Mouse (Mus musculus): Measurements from ENCODE around the gene Mycl. TPM values are rescaled to one million over a fixed set of nuclear protein-coding genes. Genes with fewer than 3 reads are reported as not detected.

The Mycl gene
- polyA plus RNA-seq, 1 experiment: 7.1 TPM

- H3K4me1 ChIP-seq (ENCODE audit: control insufficient read depth, insufficient read depth, insufficient read length, low read length): peaks cover 40% of the 10 kb centered on the region
- no peak overlapping the region for H3K27ac ChIP-seq (ENCODE audit: insufficient read depth, low read depth, low read length)
- H3K27me3 ChIP-seq (ENCODE audit: control insufficient read depth, insufficient read depth, low read length): no peaks in the 10 kb centered on the region; the same call in 1 of the 2 replicates
- no peak overlapping the region for H3K4me3 ChIP-seq (ENCODE audit: low read depth, low read length)
- H3K36me3 ChIP-seq (ENCODE audit: control insufficient read depth, insufficient read depth, low read length): peaks cover 12% of the 10 kb centered on the region
- 85% methylated on average over 6 of the region's 6 CpGs for WGBS
- TF ChIP-seq CTCF (IDR thresholded peaks at IDR 0.05; ENCODE audit: extremely low read depth, insufficient read length, insufficient replicate concordance, low read depth, low read length) (no peak), POLR2A (IDR thresholded peaks at IDR 0.05; ENCODE audit: low read depth, low read length) (no peak)
Measured at GRCm38 (mm10) chr4:122958491-122959031, 36.9 kb upstream of the Mycl start.

GRCm38 (mm10) chr4:122959816-122960215 is 35.6 kb upstream of the Mycl start:
- Histone ChIP-seq H3K27ac (ENCODE audit: insufficient read depth, low read depth, low read length) (no peak overlapping the region), H3K36me3 (ENCODE audit: control insufficient read depth, insufficient read depth, low read length) (peaks cover 11% of the 10 kb centered on the region), H3K27me3 (ENCODE audit: control insufficient read depth, insufficient read depth, low read length) (no peaks in the 10 kb centered on the region; the same call in 1 of the 2 replicates), H3K4me3 (ENCODE audit: low read depth, low read length) (peak overlapping the region; percentile 74), H3K4me1 (ENCODE audit: control insufficient read depth, insufficient read depth, insufficient read length, low read length) (peaks cover 33% of the 10 kb centered on the region)
- 8% methylated on average over 8 of the region's 8 CpGs for WGBS
- no peak for TF ChIP-seq POLR2A (IDR thresholded peaks at IDR 0.05; ENCODE audit: low read depth, low read length)

DNA sequence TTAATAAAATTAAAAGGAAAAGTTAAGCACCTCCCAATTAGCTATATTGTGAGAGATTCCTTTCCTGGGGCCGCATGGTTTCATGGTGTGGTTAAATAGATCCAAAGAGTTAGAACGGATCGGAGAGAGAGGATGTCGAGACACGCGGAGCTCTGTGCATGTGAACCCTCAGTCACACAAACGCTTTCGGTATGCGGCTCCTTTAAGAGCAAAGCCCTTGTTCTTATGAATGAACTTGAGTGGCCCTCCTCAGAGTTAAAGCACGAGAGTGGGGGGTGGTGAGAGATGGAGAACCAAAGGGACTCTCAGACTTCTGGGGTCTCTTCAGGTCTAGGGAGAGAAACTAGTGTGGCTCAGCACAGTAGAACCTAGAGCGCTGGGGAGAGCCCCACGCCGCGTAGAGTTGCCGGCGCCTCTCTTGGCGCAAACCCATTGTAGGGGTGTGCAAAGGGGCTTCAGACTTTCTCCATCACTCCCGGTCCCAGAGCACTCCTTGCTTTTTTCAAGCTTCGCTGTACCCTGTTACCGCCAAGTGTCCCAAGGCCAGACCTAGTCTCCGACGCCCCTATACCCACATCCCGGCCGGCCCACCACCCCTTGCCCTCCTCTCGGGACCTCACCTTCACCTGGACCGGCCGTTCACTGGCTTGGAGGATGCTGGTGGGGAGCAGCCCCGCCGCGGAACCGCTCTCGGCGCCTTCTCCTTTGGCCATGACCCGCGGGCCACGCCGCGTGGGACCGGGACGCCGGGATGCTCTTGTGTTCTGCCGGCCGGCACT is 34.9 kb upstream of the Mycl start:
- peaks cover 11% of the 10 kb centered on the region for H3K36me3 ChIP-seq (ENCODE audit: control insufficient read depth, insufficient read depth, low read length)
- TF ChIP-seq CTCF (IDR thresholded peaks at IDR 0.05; ENCODE audit: extremely low read depth, insufficient read length, insufficient replicate concordance, low read depth, low read length) (no peak), POLR2A (IDR thresholded peaks at IDR 0.05; ENCODE audit: low read depth, low read length) (no peak)
- WGBS: under 1% methylated on average over 43 of the region's 43 CpGs
- H3K4me3 ChIP-seq (ENCODE audit: low read depth, low read length): peak overlapping the region; percentile 74
- H3K27ac ChIP-seq (ENCODE audit: insufficient read depth, low read depth, low read length): peak overlapping the region; percentile 26
- no peaks in the 10 kb centered on the region; the same call in 1 of the 2 replicates for H3K27me3 ChIP-seq (ENCODE audit: control insufficient read depth, insufficient read depth, low read length)
- peaks cover 28% of the 10 kb centered on the region for H3K4me1 ChIP-seq (ENCODE audit: control insufficient read depth, insufficient read depth, insufficient read length, low read length)

DNA sequence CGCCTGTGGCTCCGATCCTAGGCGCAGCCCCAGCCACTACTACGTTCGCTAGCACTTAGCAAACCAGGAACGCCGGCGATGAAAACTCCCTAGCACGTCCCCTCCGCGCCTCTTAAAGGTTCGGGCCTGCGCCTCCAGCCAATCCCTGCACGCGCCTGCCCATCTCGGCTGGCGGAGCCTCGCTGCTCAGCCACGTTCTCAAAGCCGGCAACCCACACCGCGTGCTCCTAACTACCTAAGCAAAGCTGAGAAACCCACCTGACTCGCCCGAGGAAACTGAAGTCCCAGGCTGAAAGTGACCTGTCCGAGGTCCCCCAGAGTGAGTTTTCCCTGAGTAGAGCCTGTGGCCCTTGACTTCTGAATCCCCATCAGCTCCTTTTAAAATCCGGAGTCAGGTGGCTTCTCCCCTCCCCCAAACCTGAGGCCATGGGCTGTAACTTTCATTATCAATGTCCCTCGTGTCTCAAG is 34.3 kb upstream of the Mycl start, which contains the start of gene Mfsd2a:
TSS of gene Mfsd2a (minus strand) at position 89 of the 468 bp plus-strand sequence.
- peak within 1 kb of the TSS; percentile 26 for H3K27ac ChIP-seq (ENCODE audit: insufficient read depth, low read depth, low read length)
- peak within 1 kb of the TSS; percentile 74 for H3K4me3 ChIP-seq (ENCODE audit: low read depth, low read length)
- no peaks in the 10 kb centered on the region; the same call in 1 of the 2 replicates for H3K27me3 ChIP-seq (ENCODE audit: control insufficient read depth, insufficient read depth, low read length)
- TF ChIP-seq CTCF (IDR thresholded peaks at IDR 0.05; ENCODE audit: extremely low read depth, insufficient read length, insufficient replicate concordance, low read depth, low read length): no peak
- peak; percentile 88 for TF ChIP-seq POLR2A (IDR thresholded peaks at IDR 0.05; ENCODE audit: low read depth, low read length)
- H3K4me1 ChIP-seq (ENCODE audit: control insufficient read depth, insufficient read depth, insufficient read length, low read length): peaks cover 22% of the 10 kb centered on the region
- H3K36me3 ChIP-seq (ENCODE audit: control insufficient read depth, insufficient read depth, low read length): peaks cover 10% of the 10 kb centered on the region
- 2% methylated on average over 27 of the region's 27 CpGs for WGBS

DNA sequence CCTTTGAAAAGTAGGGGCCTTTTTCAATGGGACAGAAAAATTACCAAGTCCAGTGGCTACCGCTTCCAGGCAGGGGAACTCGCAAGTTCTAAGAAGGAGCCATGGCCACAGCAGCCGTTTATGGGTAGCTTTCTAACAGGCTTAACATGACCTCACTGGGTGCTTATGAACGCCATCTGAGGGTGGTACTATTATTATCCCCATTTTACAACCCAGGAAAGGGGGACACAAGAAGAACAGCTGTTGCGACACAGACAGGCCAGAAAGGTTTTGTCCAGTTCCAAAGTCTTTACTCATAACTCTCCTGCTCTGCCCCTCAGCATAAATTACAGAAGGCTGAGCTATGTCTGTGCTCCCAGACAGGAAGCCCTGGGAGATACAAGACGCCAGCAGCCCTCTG is 33.9 kb upstream of the Mycl start:
- 76% methylated on average over 6 of the region's 6 CpGs for WGBS
- H3K27ac ChIP-seq (ENCODE audit: insufficient read depth, low read depth, low read length): no peak overlapping the region
- peaks cover 20% of the 10 kb centered on the region for H3K4me1 ChIP-seq (ENCODE audit: control insufficient read depth, insufficient read depth, insufficient read length, low read length)
- H3K36me3 ChIP-seq (ENCODE audit: control insufficient read depth, insufficient read depth, low read length): peaks cover 10% of the 10 kb centered on the region
- peak overlapping the region; percentile 74; the same call in 1 of the 2 replicates for H3K4me3 ChIP-seq (ENCODE audit: low read depth, low read length)
- H3K27me3 ChIP-seq (ENCODE audit: control insufficient read depth, insufficient read depth, low read length): no peaks in the 10 kb centered on the region; the same call in 1 of the 2 replicates
- TF ChIP-seq POLR2A (IDR thresholded peaks at IDR 0.05; ENCODE audit: low read depth, low read length): no peak
- TF ChIP-seq CTCF (IDR thresholded peaks at IDR 0.05; ENCODE audit: extremely low read depth, insufficient read length, insufficient replicate concordance, low read depth, low read length): no peak

DNA sequence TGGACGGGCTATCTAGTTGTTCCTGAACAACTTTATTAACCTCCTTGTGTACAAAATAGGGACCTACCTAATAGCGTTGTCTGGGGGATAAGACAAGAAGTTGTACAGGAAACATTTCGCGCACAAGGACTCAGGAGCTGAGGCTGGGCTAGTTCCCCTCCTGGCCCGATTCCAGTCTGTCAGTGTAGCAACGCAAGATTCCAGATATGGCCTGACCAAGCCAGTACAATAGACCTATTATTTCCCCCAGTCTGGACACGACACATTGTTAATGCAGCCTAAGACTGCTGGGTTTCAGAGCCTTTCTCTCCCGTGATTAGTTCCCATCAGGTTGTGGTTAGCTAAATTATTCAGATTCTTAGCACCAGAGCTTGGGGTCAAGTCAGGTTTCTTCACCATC is 32.7 kb upstream of the Mycl start:
- Histone ChIP-seq H3K4me1 (ENCODE audit: control insufficient read depth, insufficient read depth, insufficient read length, low read length) (peaks cover 19% of the 10 kb centered on the region), H3K36me3 (ENCODE audit: control insufficient read depth, insufficient read depth, low read length) (peaks cover 4% of the 10 kb centered on the region; the same call in 1 of the 2 replicates), H3K27ac (ENCODE audit: insufficient read depth, low read depth, low read length) (no peak overlapping the region), H3K4me3 (ENCODE audit: low read depth, low read length) (no peak overlapping the region), H3K27me3 (ENCODE audit: control insufficient read depth, insufficient read depth, low read length) (no peaks in the 10 kb centered on the region; the same call in 1 of the 2 replicates)
- WGBS: 40% methylated on average over 8 of the region's 8 CpGs
- TF ChIP-seq POLR2A (IDR thresholded peaks at IDR 0.05; ENCODE audit: low read depth, low read length): no peak
- TF ChIP-seq CTCF (IDR thresholded peaks at IDR 0.05; ENCODE audit: extremely low read depth, insufficient read length, insufficient replicate concordance, low read depth, low read length): no peak

DNA sequence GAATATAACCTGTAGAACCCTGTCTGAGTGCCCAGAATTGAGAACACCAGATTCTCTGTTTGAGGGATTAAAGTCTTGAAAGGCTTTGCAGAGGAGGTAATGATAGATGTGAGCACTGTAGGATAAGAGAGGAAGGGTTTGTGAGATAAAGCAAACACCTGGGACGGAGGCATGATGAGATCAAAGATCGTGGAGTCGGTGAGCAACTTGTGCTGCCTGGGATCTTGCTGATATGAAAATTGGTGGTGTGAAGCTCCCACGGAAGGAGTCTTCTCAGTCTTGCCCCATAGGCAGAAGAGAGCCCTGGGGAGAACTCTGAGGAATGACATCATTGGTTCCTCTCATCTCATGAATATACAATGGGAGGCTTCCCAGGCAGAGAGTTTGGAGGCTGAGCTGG is 27.3 kb upstream of the Mycl start:
- Histone ChIP-seq H3K4me1 (ENCODE audit: control insufficient read depth, insufficient read depth, insufficient read length, low read length) (peaks cover 10% of the 10 kb centered on the region), H3K4me3 (ENCODE audit: low read depth, low read length) (no peak overlapping the region), H3K27ac (ENCODE audit: insufficient read depth, low read depth, low read length) (no peak overlapping the region), H3K27me3 (ENCODE audit: control insufficient read depth, insufficient read depth, low read length) (no peaks in the 10 kb centered on the region), H3K36me3 (ENCODE audit: control insufficient read depth, insufficient read depth, low read length) (no peaks in the 10 kb centered on the region)
- TF ChIP-seq CTCF (IDR thresholded peaks at IDR 0.05; ENCODE audit: extremely low read depth, insufficient read length, insufficient replicate concordance, low read depth, low read length): no peak
- no peak for TF ChIP-seq POLR2A (IDR thresholded peaks at IDR 0.05; ENCODE audit: low read depth, low read length)
- 18% methylated on average over 4 of the region's 4 CpGs for WGBS
